28 mouse cellular contexts compared by ENCODE assay signal in genomic region chr1:126517427-126517826, GRCm38 (mm10).
"Had no signal": no experiment of that assay in that cellular context is flagged by ENCODE, and none has a peak within 500 bp of the region (broad histone marks: within the 10 kb centered on the region; RNA-seq: fewer than 3 reads in every experiment).

No protein-coding gene starts in this region.

- H3K36me3 ChIP-seq: limb, embryonic 10.5 days; limb, embryonic 12.5 days; limb, embryonic 13.5 days; limb, embryonic 15.5 days; liver, embryonic 12.5 days; liver, embryonic 13.5 days; liver, embryonic 15.5 days; lung, embryonic 15.5 days; midbrain, embryonic 10.5 days; midbrain, embryonic 12.5 days; midbrain, embryonic 13.5 days; midbrain, embryonic 15.5 days; neural tube, embryonic 12.5 days had no signal

- DNase-seq: left cerebral cortex, postnatal 4 days; liver; liver, embryonic 13.5 days; liver, postnatal 0 days; lung, adult 18-20 months; lung, adult 2 months; lung, embryonic 14.5 days; lung, postnatal 10 days; lung, postnatal 14 days; lung, postnatal 36 days; lung, postnatal 4 days; midbrain, embryonic 14.5 days had no signal

- H3K9ac ChIP-seq: limb, embryonic 12.5 days; limb, embryonic 13.5 days; limb, embryonic 15.5 days; liver, embryonic 12.5 days; liver, embryonic 13.5 days; liver, embryonic 14.5 days; liver, embryonic 15.5 days; liver, postnatal 0 days; lung, embryonic 14.5 days; lung, embryonic 15.5 days; midbrain, embryonic 12.5 days; midbrain, embryonic 13.5 days; midbrain, embryonic 15.5 days; neural tube, embryonic 12.5 days had no signal

- H3K4me1 ChIP-seq: liver, embryonic 12.5 days; liver, embryonic 13.5 days; liver, embryonic 15.5 days; megakaryocyte, embryonic 14.5 days; midbrain, embryonic 10.5 days; midbrain, embryonic 12.5 days; midbrain, embryonic 13.5 days; midbrain, embryonic 15.5 days; neural tube, embryonic 12.5 days had no signal

- H3K9me3 ChIP-seq: limb, embryonic 10.5 days; limb, embryonic 12.5 days; limb, embryonic 13.5 days; limb, embryonic 15.5 days; liver, embryonic 12.5 days; liver, embryonic 13.5 days; liver, embryonic 15.5 days; lung, embryonic 15.5 days; midbrain, embryonic 10.5 days; midbrain, embryonic 12.5 days; midbrain, embryonic 13.5 days; midbrain, embryonic 15.5 days; neural tube, embryonic 12.5 days had no signal

- H3K4me3 ChIP-seq: limb, embryonic 10.5 days; limb, embryonic 12.5 days; limb, embryonic 13.5 days; limb, embryonic 15.5 days; liver, embryonic 12.5 days; liver, embryonic 13.5 days; liver, embryonic 15.5 days; lung, embryonic 15.5 days; megakaryocyte, embryonic 14.5 days; midbrain, embryonic 10.5 days; midbrain, embryonic 12.5 days; midbrain, embryonic 13.5 days; midbrain, embryonic 15.5 days; myocyte; neural tube, embryonic 12.5 days had no signal

- H3K27me3 ChIP-seq: limb, embryonic 12.5 days; limb, embryonic 13.5 days; limb, embryonic 15.5 days; liver, embryonic 12.5 days; liver, embryonic 13.5 days; liver, embryonic 15.5 days; lung, embryonic 15.5 days; megakaryocyte, embryonic 14.5 days; midbrain, embryonic 12.5 days; midbrain, embryonic 13.5 days; midbrain, embryonic 15.5 days; neural tube, embryonic 12.5 days had no signal

- H3K27ac ChIP-seq: limb, embryonic 10.5 days; limb, embryonic 12.5 days; limb, embryonic 13.5 days; limb, embryonic 15.5 days; liver, embryonic 12.5 days; liver, embryonic 13.5 days; liver, embryonic 14.5 days; liver, embryonic 15.5 days; lung, embryonic 15.5 days; macrophage; midbrain, embryonic 10.5 days; midbrain, embryonic 12.5 days; midbrain, embryonic 13.5 days; midbrain, embryonic 15.5 days; neural tube, embryonic 12.5 days had no signal
